Mouse (Mus musculus) heart, postnatal 0 days (tissue): ENCODE data around the gene Snrpg. TPM values are rescaled to one million over a fixed set of nuclear protein-coding genes. Genes with fewer than 3 reads are reported as not detected.

Source experiments
- ATAC-seq: fragments of 200-750 bp; cut with Nextera tagmentation; 2 replicates; pipeline ENCODE4 v1.8.0; 2017; ENCODE audit warnings: low read depth, moderate number of reproducible peaks, moderate library complexity; ENCODE audit not compliant: insufficient read depth
- DNase-seq: peaks from one replicate; pipeline ENCODE4 v3.0.0-alpha.2; 2016; ENCODE audit warnings: low spot score
- H3K27ac ChIP-seq: fragments of 300-500 bp; sonication (generic); 2 replicates; pipeline ENCODE4 v1.5.1; 2014; ENCODE audit warnings: low read depth, mild to moderate bottlenecking
- H3K27me3 ChIP-seq: fragments of 300-500 bp; sonication (generic); 2 replicates; pipeline ENCODE4 v1.6.1; 2014; ENCODE audit warnings: low read length, mixed read lengths; ENCODE audit not compliant: control insufficient read depth, insufficient read depth
- H3K36me3 ChIP-seq: fragments of 300-500 bp; sonication (generic); replicated peaks from 2 replicates; pipeline ENCODE4 v1.6.1; 2014; ENCODE audit warnings: low read length, mixed read lengths; ENCODE audit not compliant: control insufficient read depth, insufficient read depth
- H3K4me1 ChIP-seq: fragments of 300-500 bp; sonication (generic); 2 replicates; pipeline ENCODE4 v1.6.1; 2014; ENCODE audit warnings: antibody characterized with exemption; ENCODE audit not compliant: control insufficient read depth, insufficient read depth
- H3K4me2 ChIP-seq: fragments of 300-500 bp; sonication (generic); 2 replicates; pipeline ENCODE4 v1.6.1; 2014; ENCODE audit warnings: low read depth, mild to moderate bottlenecking, low read length, moderate library complexity
- H3K4me3 ChIP-seq: fragments of 300-500 bp; sonication (generic); 2 replicates; pipeline ENCODE4 v1.5.1; 2014; ENCODE audit warnings: low read depth, low read length
- H3K9ac ChIP-seq: fragments of 300-500 bp; sonication (generic); replicated peaks from 2 replicates; pipeline ENCODE4 v1.6.1; 2014; ENCODE audit warnings: low read depth, low read length, mixed read lengths
- H3K9me3 ChIP-seq: fragments of 300-500 bp; sonication (generic); replicated peaks from 2 replicates; pipeline ENCODE4 v1.6.1; 2016; ENCODE audit warnings: low read length; ENCODE audit not compliant: control insufficient read depth
- CTCF ChIP-seq: IDR thresholded peaks from 2 replicates; pipeline ENCODE4 v1.5.1; 2016; ENCODE audit warnings: antibody characterized with exemption, control low read depth, low read depth
- EP300 ChIP-seq: IDR thresholded peaks from 2 replicates; pipeline ENCODE4 v1.6.1; 2016; ENCODE audit warnings: antibody characterized with exemption, low read depth
- WGBS: fragments of 180-500 bp; shearing (Covaris S2); extraction: QIAGEN DNeasy Blood & Tissue Kit; methylation state at CpG from one replicate; pipeline ENCODE4 v1.1.7; 2014; 5-methylcytosine and 5-hydroxymethylcytosine counted together
- polyA plus RNA-seq: library from polyadenylated mRNA; unstranded; fragments of >200 nt; fragmentation: Nextera tagmentation; extraction: Ambion mirVana; gene quantifications from 2 replicates; pipeline ENCODE4 v1.2.1, GENCODE M21; 2015
- total RNA-seq: library from RNA; depleted of rRNA; stranded (reverse); fragments of >200 nt; gene quantifications from 2 replicates; pipeline ENCODE4 v1.2.3, GENCODE M21; 2014; ENCODE audit warnings: low replicate concordance

Gene Snrpg
- total and polyA plus RNA-seq, 2 experiments from 2014 or later: 35.6 to 170 TPM

DNA sequence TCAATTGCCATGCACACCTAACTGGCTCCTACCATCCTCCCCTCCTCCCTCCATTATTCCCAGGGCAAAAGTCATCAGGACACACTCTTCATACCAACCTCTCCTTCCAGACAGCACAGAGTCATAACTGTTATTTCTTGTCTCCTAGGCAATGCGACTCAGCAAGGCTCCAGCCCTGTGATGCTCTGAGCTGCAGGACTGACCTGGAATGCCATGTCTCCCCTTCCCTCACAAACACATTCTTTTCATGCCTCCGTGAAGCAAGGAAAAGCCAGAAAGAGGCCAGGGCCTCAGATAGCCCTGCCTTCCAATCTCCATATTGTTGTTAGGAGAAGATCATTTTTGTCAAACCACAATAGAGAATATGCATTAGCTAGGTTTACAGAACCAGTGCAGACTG, 25.0 kb upstream of the Snrpg start:
- no peak for TF ChIP-seq EP300
- TF ChIP-seq CTCF: no peak
- no peak for ATAC-seq
- Histone ChIP-seq H3K27me3 (no peaks in the 10 kb centered on the region), H3K4me1 (no peaks in the 10 kb centered on the region), H3K4me2 (no peak overlapping the region), H3K4me3 (no peak overlapping the region), H3K9me3 (no peaks in the 10 kb centered on the region), H3K36me3 (no peaks in the 10 kb centered on the region), H3K9ac (no peak overlapping the region), H3K27ac (no peak overlapping the region)
- 22% methylated on average over 2 of the region's 2 CpGs for WGBS
- no peak for DNase-seq

DNA sequence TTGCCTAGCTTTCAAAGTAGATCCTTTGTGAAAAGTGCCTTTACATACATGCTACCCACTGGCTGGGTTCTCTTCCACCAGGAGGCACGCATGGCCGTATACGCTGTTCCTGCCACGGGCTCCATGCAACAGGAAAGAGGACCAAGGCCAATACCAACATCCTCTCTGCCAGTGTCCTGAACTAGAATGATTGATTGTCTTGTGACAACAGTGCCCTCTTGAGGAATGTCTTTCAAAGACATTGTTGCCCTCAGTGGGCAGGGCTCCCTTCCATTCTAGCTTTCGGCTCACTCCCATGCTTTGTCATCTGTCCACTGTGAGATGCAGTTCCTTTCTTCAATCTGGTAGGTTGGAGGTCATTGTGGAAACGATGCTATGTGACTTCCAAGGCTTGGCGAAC, 21.8 kb upstream of the Snrpg start:
- Histone ChIP-seq H3K27me3 (no peaks in the 10 kb centered on the region), H3K36me3 (no peaks in the 10 kb centered on the region), H3K4me1 (no peaks in the 10 kb centered on the region), H3K4me3 (no peak overlapping the region), H3K9ac (no peak overlapping the region), H3K27ac (no peak overlapping the region), H3K9me3 (no peaks in the 10 kb centered on the region), H3K4me2 (no peak overlapping the region)
- peak; percentile 47 for DNase-seq
- peak; percentile 39; the same call in 1 of the 2 replicates for ATAC-seq
- TF ChIP-seq EP300 (no peak), CTCF (peak; percentile 73)
- WGBS: 40% methylated on average over 7 of the region's 7 CpGs

DNA sequence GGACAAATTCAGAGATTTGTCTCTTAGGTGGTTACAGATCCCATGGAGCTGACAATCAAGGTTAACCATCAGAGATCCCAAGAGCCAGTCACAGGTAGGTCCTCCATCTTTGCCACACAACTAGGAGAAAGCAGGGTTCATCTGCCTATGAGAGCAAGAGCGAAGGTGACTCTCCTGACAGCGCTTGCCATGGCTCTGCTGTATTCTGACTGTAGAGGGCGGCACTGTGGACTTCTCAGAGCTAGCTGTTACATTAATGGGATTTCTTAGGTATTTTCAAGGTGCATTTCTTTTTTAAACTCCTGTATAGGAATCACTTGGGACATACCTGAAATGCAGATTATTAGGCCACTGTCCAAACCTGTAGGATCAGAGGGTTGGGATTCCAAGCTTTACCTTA, 16.2 kb upstream of the Snrpg start:
- Histone ChIP-seq H3K9ac (no peak overlapping the region), H3K36me3 (no peaks in the 10 kb centered on the region), H3K4me3 (no peak overlapping the region), H3K27ac (no peak overlapping the region), H3K4me2 (no peak overlapping the region), H3K4me1 (no peaks in the 10 kb centered on the region), H3K9me3 (no peaks in the 10 kb centered on the region), H3K27me3 (no peaks in the 10 kb centered on the region)
- 66% methylated on average over 3 of the region's 3 CpGs for WGBS
- no peak for ATAC-seq
- TF ChIP-seq EP300 (no peak), CTCF (no peak)
- no peak for DNase-seq

DNA sequence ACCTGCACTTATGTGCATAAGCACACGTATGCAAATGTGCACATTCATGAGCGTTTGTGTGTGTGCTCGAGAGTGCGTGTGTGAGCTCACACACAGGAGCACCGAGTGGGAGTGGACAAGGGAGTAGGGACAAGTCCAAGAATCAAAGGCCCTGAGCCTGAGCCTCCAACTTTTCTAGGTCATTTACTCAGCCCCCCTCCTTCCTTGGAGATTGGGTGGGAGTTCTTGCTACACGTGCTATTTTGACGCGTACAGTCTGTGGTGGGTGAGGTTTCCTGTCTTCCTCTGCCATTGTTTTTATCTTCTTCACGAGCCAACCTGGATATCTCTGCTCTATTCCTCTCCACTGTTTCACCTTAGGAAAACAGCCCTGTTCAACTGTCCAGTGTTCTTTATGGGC, 14.1 kb upstream of the Snrpg start:
- H3K27me3 ChIP-seq: no peaks in the 10 kb centered on the region
- no peak for ATAC-seq
- H3K36me3 ChIP-seq: no peaks in the 10 kb centered on the region
- H3K9me3 ChIP-seq: no peaks in the 10 kb centered on the region
- H3K4me2 ChIP-seq: no peak overlapping the region
- H3K9ac ChIP-seq: no peak overlapping the region
- 61% methylated on average over 9 of the region's 9 CpGs for WGBS
- H3K4me3 ChIP-seq: no peak overlapping the region
- no peak for TF ChIP-seq EP300
- no peak for TF ChIP-seq CTCF
- H3K4me1 ChIP-seq: no peaks in the 10 kb centered on the region
- DNase-seq: no peak
- no peak overlapping the region for H3K27ac ChIP-seq

DNA sequence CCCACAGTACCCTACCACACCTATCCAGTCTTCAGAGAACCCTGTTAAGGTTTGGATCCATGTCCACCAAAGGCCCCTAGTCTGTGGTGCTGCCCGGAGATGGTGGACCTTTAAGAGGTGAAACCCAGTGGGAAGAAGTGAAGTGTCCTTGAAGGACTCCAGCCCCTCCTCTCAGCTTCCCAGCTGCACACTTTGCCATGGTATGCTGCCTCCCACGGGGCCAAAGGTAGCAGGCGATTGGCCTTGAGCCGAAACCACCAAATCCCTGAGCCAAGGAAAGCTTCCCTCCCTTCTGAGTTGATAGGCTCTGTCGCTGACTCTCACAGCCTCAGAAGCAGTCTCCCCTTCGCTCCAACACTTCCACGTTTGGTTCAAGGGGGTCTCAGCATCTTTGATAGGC, 10.4 kb upstream of the Snrpg start:
- no peaks in the 10 kb centered on the region for H3K4me1 ChIP-seq
- DNase-seq (no peak), ATAC-seq (no peak)
- no peaks in the 10 kb centered on the region for H3K36me3 ChIP-seq
- no peaks in the 10 kb centered on the region for H3K9me3 ChIP-seq
- TF ChIP-seq CTCF: no peak
- no peak for TF ChIP-seq EP300
- no peak overlapping the region for H3K27ac ChIP-seq
- WGBS: 51% methylated on average over 7 of the region's 7 CpGs
- no peak overlapping the region for H3K9ac ChIP-seq
- H3K4me3 ChIP-seq: no peak overlapping the region
- H3K27me3 ChIP-seq: no peaks in the 10 kb centered on the region
- H3K4me2 ChIP-seq: no peak overlapping the region

DNA sequence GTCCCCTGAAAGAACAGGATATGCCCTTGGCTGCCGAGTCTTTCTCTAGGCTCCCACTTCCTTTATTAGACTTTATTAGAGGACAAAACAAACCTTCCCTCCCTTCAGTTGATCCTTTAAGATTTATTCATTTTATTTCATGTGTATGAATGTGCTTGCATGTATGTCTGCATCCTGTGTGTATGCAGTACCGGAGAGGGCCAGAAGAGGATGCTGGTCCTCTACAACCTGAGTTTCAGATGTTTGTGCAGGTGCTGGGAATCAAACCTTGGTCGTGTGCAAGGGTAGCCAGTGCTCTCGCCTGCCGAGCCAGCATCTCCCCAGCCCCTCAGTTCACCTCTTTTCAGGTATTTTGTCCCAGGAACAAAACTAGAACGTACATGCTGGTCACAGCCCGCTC, 9.7 kb upstream of the Snrpg start:
- ATAC-seq (no peak), DNase-seq (no peak)
- H3K36me3 ChIP-seq: no peaks in the 10 kb centered on the region
- H3K9me3 ChIP-seq: no peaks in the 10 kb centered on the region
- no peak overlapping the region for H3K4me2 ChIP-seq
- no peak overlapping the region for H3K27ac ChIP-seq
- no peaks in the 10 kb centered on the region for H3K27me3 ChIP-seq
- TF ChIP-seq EP300: no peak
- TF ChIP-seq CTCF: no peak; the same call in 1 of the 2 replicates
- peaks cover 5% of the 10 kb centered on the region; the same call in 1 of the 2 replicates for H3K4me1 ChIP-seq
- no peak overlapping the region for H3K9ac ChIP-seq
- no peak overlapping the region for H3K4me3 ChIP-seq
- 84% methylated on average over 7 of the region's 7 CpGs for WGBS
